Mouse (Mus musculus) midbrain, embryonic 12.5 days (tissue): Measurements from ENCODE around the gene Colgalt2. TPM values are rescaled to one million over a fixed set of nuclear protein-coding genes. Genes with fewer than 3 reads are reported as not detected.

Experiments
- ATAC-seq: fragments of 200-750 bp; cut with Nextera tagmentation; 2 replicates; pipeline ENCODE4 v1.8.0; 2017; ENCODE audit warnings: low read depth, moderate TSS enrichment, moderate library complexity; ENCODE audit not compliant: low FRiP score
- H3K27ac ChIP-seq: fragments of 300-500 bp; sonication (generic); replicated peaks from 2 replicates; pipeline ENCODE4 v1.5.1; 2016; ENCODE audit warnings: mild to moderate bottlenecking
- H3K27me3 ChIP-seq: fragments of 300-500 bp; sonication (generic); 2 replicates; pipeline ENCODE4 v1.6.1; 2016; ENCODE audit warnings: mild to moderate bottlenecking
- H3K36me3 ChIP-seq: fragments of 300-500 bp; sonication (generic); 2 replicates; pipeline ENCODE4 v1.6.1; 2016
- H3K4me1 ChIP-seq: fragments of 300-500 bp; sonication (generic); 2 replicates; pipeline ENCODE4 v1.6.1; 2016
- H3K4me2 ChIP-seq: fragments of 300-500 bp; sonication (generic); replicated peaks from 2 replicates; pipeline ENCODE4 v1.6.1; 2016; ENCODE audit warnings: mild to moderate bottlenecking, moderate library complexity
- H3K4me3 ChIP-seq: fragments of 300-500 bp; sonication (generic); 2 replicates; pipeline ENCODE4 v1.5.1; 2016; ENCODE audit warnings: mild to moderate bottlenecking
- H3K9ac ChIP-seq: fragments of 300-500 bp; sonication (generic); replicated peaks from 2 replicates; pipeline ENCODE4 v1.6.1; 2016; ENCODE audit warnings: mild to moderate bottlenecking, moderate library complexity
- H3K9me3 ChIP-seq: fragments of 300-500 bp; sonication (generic); 2 replicates; pipeline ENCODE4 v1.6.1; 2016; ENCODE audit warnings: mild to moderate bottlenecking
- WGBS: fragments of 180-500 bp; shearing (Covaris S2); methylation state at CpG from one replicate; pipeline ENCODE4 v1.1.7; 2016; 5-methylcytosine and 5-hydroxymethylcytosine counted together
- polyA plus RNA-seq: library from polyadenylated mRNA; unstranded; fragments of >200 nt; fragmentation: Nextera tagmentation; extraction: Ambion mirVana; gene quantifications from 2 replicates; pipeline ENCODE4 v1.2.1, GENCODE M21; 2016

Gene Colgalt2
- polyA plus RNA-seq, 1 experiment from 2014 or later = 1.7 TPM

DNA sequence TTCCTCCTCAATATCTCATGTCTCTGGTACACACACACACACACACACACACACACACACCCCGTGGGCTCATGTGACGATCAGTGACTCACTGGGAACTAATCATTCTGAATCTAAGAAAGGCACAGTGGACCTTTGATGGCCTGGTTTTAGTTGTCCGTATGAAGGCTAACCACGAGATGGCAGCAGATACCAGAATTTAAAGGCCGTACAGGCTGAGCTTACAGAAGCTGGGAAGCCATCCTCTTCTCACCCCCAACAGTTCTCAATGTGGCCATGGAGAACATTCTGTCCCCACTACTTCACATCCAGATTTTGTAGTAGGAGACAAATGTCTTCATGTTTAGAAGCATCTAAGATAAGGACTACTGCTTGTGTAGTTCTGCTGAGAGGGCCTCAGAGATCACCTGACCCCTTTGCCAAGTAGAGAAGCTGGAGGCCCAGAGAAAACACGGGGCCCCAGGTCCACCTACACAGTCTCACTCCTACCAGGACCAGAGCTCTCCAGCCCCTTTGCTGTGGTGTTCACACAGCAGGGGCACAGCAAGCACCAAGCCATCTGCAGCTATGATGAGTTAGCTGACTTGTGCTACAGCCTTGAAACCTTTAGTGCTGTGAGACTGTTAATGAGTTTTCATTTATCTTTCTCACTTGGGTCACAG, 125.5 kb downstream of the Colgalt2 start:
- Histone ChIP-seq H3K4me1 (no peaks in the 10 kb centered on the region), H3K27me3 (no peaks in the 10 kb centered on the region), H3K27ac (no peak overlapping the region), H3K9ac (no peak overlapping the region), H3K36me3 (no peaks in the 10 kb centered on the region), H3K4me2 (no peak overlapping the region), H3K4me3 (no peak overlapping the region), H3K9me3 (no peaks in the 10 kb centered on the region)
- 27% methylated on average over 6 of the region's 6 CpGs for WGBS
- peak; percentile 75 for ATAC-seq

- H3K36me3 ChIP-seq = no peaks in the 10 kb centered on the region
- 83% methylated on average over 9 of the region's 9 CpGs for WGBS
Observed at GRCm38 (mm10) chr1:152526154-152526553, 126.5 kb downstream of the Colgalt2 start.

GRCm38 (mm10) chr1:152528214-152528613, 128.6 kb downstream of the Colgalt2 start:
- 0 out of 2 replicates have a peak, but pooled peaks cover 2% of the 10 kb centered on the region for H3K36me3 ChIP-seq
- 88% methylated on average over 6 of the region's 6 CpGs for WGBS

More at GRCm38 (mm10) chr1:152526154-152526553, 126.5 kb downstream of the Colgalt2 start:
- H3K9ac ChIP-seq = no peak overlapping the region
- H3K27ac ChIP-seq = no peak overlapping the region
- H3K4me3 ChIP-seq = no peak overlapping the region
- H3K4me1 ChIP-seq = no peaks in the 10 kb centered on the region
- no peaks in the 10 kb centered on the region for H3K27me3 ChIP-seq
- ATAC-seq = no peak
- H3K9me3 ChIP-seq = no peaks in the 10 kb centered on the region
- no peak overlapping the region for H3K4me2 ChIP-seq

DNA sequence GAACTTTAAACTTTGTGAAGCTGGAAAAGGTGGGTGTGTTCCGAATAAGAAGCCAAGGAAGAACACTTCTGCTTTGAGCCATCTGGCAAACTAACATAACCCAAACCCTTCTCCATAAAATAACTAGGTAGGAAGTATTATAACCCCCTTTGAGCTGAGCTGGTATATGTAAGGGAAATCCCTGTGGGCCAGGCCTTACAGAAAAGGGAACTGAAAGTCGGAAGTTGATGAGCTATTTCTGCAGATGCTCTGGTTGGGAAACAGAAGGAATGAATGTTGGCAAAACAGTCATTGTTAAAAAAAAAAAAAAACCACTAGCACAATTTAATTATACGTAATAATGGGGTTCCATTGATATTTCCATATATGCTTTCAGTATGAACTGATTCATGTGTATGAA, 129.1 kb downstream of the Colgalt2 start:
- 0 out of 2 replicates have a peak, but pooled peaks cover 2% of the 10 kb centered on the region for H3K4me1 ChIP-seq
- H3K4me2 ChIP-seq = no peak overlapping the region
- H3K9ac ChIP-seq = no peak overlapping the region
- H3K36me3 ChIP-seq = 0 out of 2 replicates have a peak, but pooled peaks cover 5% of the 10 kb centered on the region
- 90% methylated on average over 3 of the region's 3 CpGs for WGBS
- no peaks in the 10 kb centered on the region for H3K27me3 ChIP-seq
- no peak overlapping the region for H3K4me3 ChIP-seq
- no peak for ATAC-seq
- H3K27ac ChIP-seq = no peak overlapping the region
- H3K9me3 ChIP-seq = no peaks in the 10 kb centered on the region

More at GRCm38 (mm10) chr1:152528214-152528613, 128.6 kb downstream of the Colgalt2 start:
- ATAC-seq = no peak
- no peak overlapping the region for H3K9ac ChIP-seq
- H3K27me3 ChIP-seq = no peaks in the 10 kb centered on the region
- no peak overlapping the region for H3K4me3 ChIP-seq
- no peak overlapping the region for H3K27ac ChIP-seq
- H3K9me3 ChIP-seq = no peaks in the 10 kb centered on the region
- no peak overlapping the region for H3K4me2 ChIP-seq
- 0 out of 2 replicates have a peak, but pooled peaks cover 2% of the 10 kb centered on the region for H3K4me1 ChIP-seq

GRCm38 (mm10) chr1:152531498-152531897, 131.9 kb downstream of the Colgalt2 start:
- H3K27ac ChIP-seq = no peak overlapping the region
- no peaks in the 10 kb centered on the region for H3K27me3 ChIP-seq
- WGBS = 68% methylated on average over 15 of the region's 15 CpGs
- H3K4me3 ChIP-seq = no peak overlapping the region
- H3K36me3 ChIP-seq = 0 out of 2 replicates have a peak, but pooled peaks cover 5% of the 10 kb centered on the region
- no peak overlapping the region for H3K9ac ChIP-seq
- H3K4me1 ChIP-seq = 0 out of 2 replicates have a peak, but pooled peaks cover 2% of the 10 kb centered on the region
- no peaks in the 10 kb centered on the region for H3K9me3 ChIP-seq
- no peak for ATAC-seq
- H3K4me2 ChIP-seq = no peak overlapping the region

DNA sequence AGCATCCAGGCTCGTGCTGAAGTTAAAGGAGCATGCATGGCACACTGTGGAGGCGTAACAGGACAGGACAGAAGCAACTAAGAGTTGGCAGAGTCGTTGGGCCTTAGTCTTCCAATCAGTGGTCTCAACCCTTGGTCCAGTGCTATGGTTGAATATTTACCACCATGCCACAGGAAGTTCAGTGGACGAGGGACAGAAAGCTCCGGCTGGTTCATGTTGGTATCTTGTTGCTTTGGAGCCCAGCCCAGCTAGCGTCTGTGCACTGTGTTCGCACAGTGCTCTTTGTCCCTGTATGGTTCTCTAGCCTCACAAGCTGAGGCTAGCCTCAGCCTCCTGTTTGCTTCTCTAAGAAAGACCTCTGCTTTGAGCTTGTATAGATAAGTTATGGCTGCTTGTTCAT, 134.9 kb downstream of the Colgalt2 start:
- 93% methylated on average over 7 of the region's 7 CpGs for WGBS
- Histone ChIP-seq H3K4me1 (0 out of 2 replicates have a peak, but pooled peaks cover 2% of the 10 kb centered on the region), H3K36me3 (0 out of 2 replicates have a peak, but pooled peaks cover 5% of the 10 kb centered on the region), H3K9me3 (no peaks in the 10 kb centered on the region), H3K4me3 (no peak overlapping the region), H3K9ac (no peak overlapping the region), H3K4me2 (no peak overlapping the region), H3K27me3 (no peaks in the 10 kb centered on the region), H3K27ac (no peak overlapping the region)
- no peak for ATAC-seq

GRCm38 (mm10) chr1:152536416-152537018, 136.9 kb downstream of the Colgalt2 start:
- Histone ChIP-seq H3K27me3 (no peaks in the 10 kb centered on the region), H3K9ac (no peak overlapping the region), H3K27ac (no peak overlapping the region), H3K4me3 (no peak overlapping the region), H3K36me3 (0 out of 2 replicates have a peak, but pooled peaks cover 5% of the 10 kb centered on the region), H3K9me3 (no peaks in the 10 kb centered on the region), H3K4me1 (0 out of 2 replicates have a peak, but pooled peaks cover 2% of the 10 kb centered on the region), H3K4me2 (no peak overlapping the region)
- ATAC-seq = no peak
- 62% methylated on average over 16 of the region's 16 CpGs for WGBS

DNA sequence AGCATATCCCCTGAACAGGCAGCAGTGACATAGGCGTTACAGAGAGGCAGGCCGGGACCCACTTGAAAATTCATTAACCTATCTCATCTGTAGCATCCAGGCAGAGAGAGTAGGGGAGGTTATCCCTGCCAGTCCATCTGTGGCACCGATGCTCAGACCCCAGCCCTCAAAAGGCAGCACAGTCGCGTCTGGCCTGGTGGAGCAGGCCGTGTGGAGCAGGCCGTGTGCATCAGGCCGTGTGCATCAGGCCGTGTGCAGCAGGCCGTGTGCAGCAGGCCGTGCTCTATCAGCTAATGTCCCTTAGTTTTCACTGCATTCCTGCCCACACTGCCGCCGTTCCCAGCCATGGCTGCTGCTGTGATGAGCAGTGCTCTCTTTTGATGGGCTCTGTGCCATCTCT, 137.6 kb downstream of the Colgalt2 start:
- 0 out of 2 replicates have a peak, but pooled peaks have one; percentile 23 for ATAC-seq
- 74% methylated on average over 13 of the region's 13 CpGs for WGBS
- no peaks in the 10 kb centered on the region for H3K9me3 ChIP-seq
- H3K4me3 ChIP-seq = no peak overlapping the region
- no peak overlapping the region for H3K9ac ChIP-seq
- H3K4me1 ChIP-seq = no peaks in the 10 kb centered on the region
- no peak overlapping the region for H3K27ac ChIP-seq
- H3K27me3 ChIP-seq = no peaks in the 10 kb centered on the region
- 0 out of 2 replicates have a peak, but pooled peaks cover 5% of the 10 kb centered on the region for H3K36me3 ChIP-seq
- no peak overlapping the region for H3K4me2 ChIP-seq

GRCm38 (mm10) chr1:152538817-152539216, 139.2 kb downstream of the Colgalt2 start:
- no peak overlapping the region for H3K27ac ChIP-seq

DNA sequence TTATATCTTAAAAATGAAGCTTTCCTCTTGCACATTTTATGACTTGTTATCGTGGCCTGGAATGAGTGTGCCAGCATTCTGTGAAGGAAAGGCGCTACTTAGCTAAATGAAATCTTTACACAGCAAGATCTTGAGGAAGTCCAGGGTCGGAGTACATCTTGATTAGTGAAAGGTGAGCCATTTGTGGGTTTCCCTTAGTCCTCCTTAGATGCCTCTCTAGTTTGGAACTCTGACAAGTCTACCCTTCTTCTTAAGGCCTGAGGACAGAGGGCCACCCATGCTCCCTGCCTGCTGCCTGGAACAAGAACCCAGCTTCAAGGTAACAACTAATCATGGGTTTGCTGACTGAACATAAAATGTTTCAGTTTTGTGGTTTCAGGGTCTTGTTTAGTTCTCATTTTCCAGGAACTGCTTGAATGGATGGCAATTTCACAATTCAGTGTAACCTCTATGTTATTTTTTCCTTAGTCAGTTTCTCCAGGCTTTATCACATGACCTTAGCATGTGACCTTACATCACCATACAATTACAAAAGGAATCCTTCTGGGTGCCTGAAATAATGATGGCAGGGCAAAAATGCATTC, 140.8 kb downstream of the Colgalt2 start:
- WGBS = 94% methylated on average over 3 of the region's 3 CpGs
- ATAC-seq = no peak
- no peaks in the 10 kb centered on the region for H3K4me1 ChIP-seq

More at GRCm38 (mm10) chr1:152538817-152539216, 139.2 kb downstream of the Colgalt2 start:
- no peaks in the 10 kb centered on the region for H3K9me3 ChIP-seq
- WGBS = 89% methylated on average over 4 of the region's 4 CpGs
- H3K4me2 ChIP-seq = no peak overlapping the region
- no peaks in the 10 kb centered on the region for H3K27me3 ChIP-seq
- H3K4me3 ChIP-seq = no peak overlapping the region
- ATAC-seq = no peak
- no peak overlapping the region for H3K9ac ChIP-seq
- H3K4me1 ChIP-seq = no peaks in the 10 kb centered on the region
- peaks cover 9% of the 10 kb centered on the region; the same call in 1 of the 2 replicates for H3K36me3 ChIP-seq

GRCm38 (mm10) chr1:152542747-152543378, 143.2 kb downstream of the Colgalt2 start:
- Histone ChIP-seq H3K27me3 (no peaks in the 10 kb centered on the region), H3K4me1 (no peaks in the 10 kb centered on the region), H3K9me3 (no peaks in the 10 kb centered on the region), H3K4me2 (no peak overlapping the region), H3K9ac (no peak overlapping the region), H3K27ac (no peak overlapping the region), H3K36me3 (peaks cover 22% of the 10 kb centered on the region), H3K4me3 (no peak overlapping the region)
- WGBS = 94% methylated on average over 6 of the region's 6 CpGs
- ATAC-seq = no peak

More for the DNA sequence above, 140.8 kb downstream of the Colgalt2 start:
- H3K27me3 ChIP-seq = no peaks in the 10 kb centered on the region
- H3K9me3 ChIP-seq = no peaks in the 10 kb centered on the region
- H3K4me2 ChIP-seq = no peak overlapping the region
- H3K27ac ChIP-seq = no peak overlapping the region
- peaks cover 13% of the 10 kb centered on the region; the same call in 1 of the 2 replicates for H3K36me3 ChIP-seq
- H3K4me3 ChIP-seq = no peak overlapping the region
- H3K9ac ChIP-seq = no peak overlapping the region
